Mouse (Mus musculus): ENCODE data around the gene Fubp3.

DNA sequence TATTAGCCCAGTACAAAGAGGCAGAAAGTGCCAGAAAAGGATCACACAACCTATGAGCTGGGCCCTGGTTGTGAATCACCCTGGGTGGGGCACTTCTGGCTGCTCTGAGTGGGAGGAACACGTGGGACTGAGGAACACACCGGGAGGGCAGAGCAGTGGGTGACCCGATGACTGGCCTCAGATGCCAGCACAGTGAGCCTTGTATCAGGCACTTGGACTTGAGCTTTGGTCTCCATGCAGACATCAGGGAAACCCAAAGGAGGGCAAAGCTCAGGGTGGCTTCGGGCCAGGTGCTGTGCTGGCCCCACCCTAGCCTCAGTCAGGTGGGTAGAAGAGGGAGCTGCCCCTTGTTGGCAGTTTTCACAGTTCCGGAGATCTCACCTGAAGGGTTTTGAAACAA lies 30.9 kb upstream of the Fubp3 start:
- TF ChIP-seq POLR2A (IDR thresholded peaks at IDR 0.05; ENCODE audit: low read depth, low read length) (no peak), CTCF (IDR thresholded peaks at IDR 0.05; ENCODE audit: extremely low read depth, insufficient read depth, insufficient read length, insufficient replicate concordance) (no peak)

Data from spleen, adult 2 months (tissue).